Mouse (Mus musculus): ENCODE measurements at regions not wholly inside any gene's neighbourhood (a gene's known extent, or its start where the extent isn't known, plus 50 kb on each side); places are given as distances from the start of the nearest gene placed in this dataset.

GRCm38 (mm10) chr19:36236576-36237345, 111.3 kb upstream of the Pcgf5 start:
- no peaks in the 10 kb centered on the region for H3K36me3 ChIP-seq
- H3K4me2 ChIP-seq = no peak overlapping the region
- ATAC-seq (ENCODE audit: low FRiP score) = no peak
- H3K4me1 ChIP-seq = no peaks in the 10 kb centered on the region
- H3K4me3 ChIP-seq (replicated peaks) = no peak overlapping the region
- no peak overlapping the region for H3K9ac ChIP-seq (replicated peaks)
- H3K27ac ChIP-seq (replicated peaks) = no peak overlapping the region
- no peaks in the 10 kb centered on the region for H3K27me3 ChIP-seq (replicated peaks)
- no peaks in the 10 kb centered on the region for H3K9me3 ChIP-seq (replicated peaks)
- 84% methylated on average over 7 of the region's 7 CpGs for whole genome bisulfite sequencing

- Histone ChIP-seq H3K27me3 (replicated peaks) (no peaks in the 10 kb centered on the region), H3K4me2 (no peak overlapping the region), H3K9ac (replicated peaks) (no peak overlapping the region), H3K4me1 (no peaks in the 10 kb centered on the region), H3K36me3 (no peaks in the 10 kb centered on the region), H3K27ac (replicated peaks) (no peak overlapping the region), H3K9me3 (replicated peaks) (no peaks in the 10 kb centered on the region), H3K4me3 (replicated peaks) (no peak overlapping the region)
- WGBS = 73% methylated on average over 3 of the region's 3 CpGs
- no peak for ATAC-seq (ENCODE audit: low FRiP score)
Observed at GRCm38 (mm10) chr19:36237751-36238150, 110.4 kb upstream of the Pcgf5 start.

GRCm38 (mm10) chr19:36238536-36238935, 109.6 kb upstream of the Pcgf5 start:
- H3K27ac ChIP-seq (replicated peaks) = no peak overlapping the region
- no peaks in the 10 kb centered on the region for H3K36me3 ChIP-seq
- WGBS = 90% methylated on average over 3 of the region's 3 CpGs
- no peaks in the 10 kb centered on the region for H3K27me3 ChIP-seq (replicated peaks)
- ATAC-seq (ENCODE audit: low FRiP score) = no peak
- no peak overlapping the region for H3K4me3 ChIP-seq (replicated peaks)
- no peaks in the 10 kb centered on the region for H3K9me3 ChIP-seq (replicated peaks)
- no peak overlapping the region for H3K4me2 ChIP-seq
- no peaks in the 10 kb centered on the region for H3K4me1 ChIP-seq
- H3K9ac ChIP-seq (replicated peaks) = no peak overlapping the region

GRCm38 (mm10) chr19:36242396-36242795, 105.7 kb upstream of the Pcgf5 start:
- WGBS = 88% methylated on average over 3 of the region's 3 CpGs

GRCm38 (mm10) chr19:36242946-36243345, 105.2 kb upstream of the Pcgf5 start:
- no peaks in the 10 kb centered on the region for H3K9me3 ChIP-seq (replicated peaks)
- 79% methylated on average over 5 of the region's 5 CpGs for WGBS
- no peak overlapping the region for H3K4me2 ChIP-seq
- no peak overlapping the region for H3K27ac ChIP-seq (replicated peaks)
- no peak for ATAC-seq (ENCODE audit: low FRiP score)
- no peaks in the 10 kb centered on the region for H3K27me3 ChIP-seq (replicated peaks)
- no peaks in the 10 kb centered on the region for H3K36me3 ChIP-seq
- no peak overlapping the region for H3K4me3 ChIP-seq (replicated peaks)
- no peak overlapping the region for H3K9ac ChIP-seq (replicated peaks)
- no peaks in the 10 kb centered on the region for H3K4me1 ChIP-seq

More at GRCm38 (mm10) chr19:36242396-36242795, 105.7 kb upstream of the Pcgf5 start:
- H3K4me2 ChIP-seq = no peak overlapping the region
- no peaks in the 10 kb centered on the region for H3K9me3 ChIP-seq (replicated peaks)
- no peaks in the 10 kb centered on the region for H3K27me3 ChIP-seq (replicated peaks)
- no peak for ATAC-seq (ENCODE audit: low FRiP score)
- H3K4me1 ChIP-seq = no peaks in the 10 kb centered on the region
- H3K27ac ChIP-seq (replicated peaks) = no peak overlapping the region
- no peaks in the 10 kb centered on the region for H3K36me3 ChIP-seq
- H3K9ac ChIP-seq (replicated peaks) = no peak overlapping the region
- no peak overlapping the region for H3K4me3 ChIP-seq (replicated peaks)

GRCm38 (mm10) chr19:36252522-36252921, 95.6 kb upstream of the Pcgf5 start:
- Histone ChIP-seq H3K27ac (replicated peaks) (no peak overlapping the region), H3K9ac (replicated peaks) (no peak overlapping the region), H3K4me3 (replicated peaks) (no peak overlapping the region), H3K36me3 (no peaks in the 10 kb centered on the region), H3K4me2 (no peak overlapping the region), H3K9me3 (replicated peaks) (no peaks in the 10 kb centered on the region), H3K4me1 (peaks cover 3% of the 10 kb centered on the region), H3K27me3 (replicated peaks) (no peaks in the 10 kb centered on the region)
- ATAC-seq (ENCODE audit: low FRiP score) = no peak
- whole genome bisulfite sequencing = 90% methylated on average over 3 of the region's 3 CpGs

GRCm38 (mm10) chr19:36257748-36258538, 90.2 kb upstream of the Pcgf5 start:
- no peaks in the 10 kb centered on the region for H3K36me3 ChIP-seq
- no peaks in the 10 kb centered on the region for H3K9me3 ChIP-seq (replicated peaks)
- no peak overlapping the region for H3K9ac ChIP-seq (replicated peaks)
- no peak; the same call in 1 of the 2 replicates for ATAC-seq (ENCODE audit: low FRiP score)
- no peak overlapping the region for H3K27ac ChIP-seq (replicated peaks)
- H3K4me2 ChIP-seq = peak overlapping the region; percentile 11; the same call in 1 of the 2 replicates
- H3K4me1 ChIP-seq = peaks cover 13% of the 10 kb centered on the region
- no peaks in the 10 kb centered on the region for H3K27me3 ChIP-seq (replicated peaks)
- no peak overlapping the region for H3K4me3 ChIP-seq (replicated peaks)
- 34% methylated on average over 10 of the region's 10 CpGs for WGBS

- ATAC-seq (ENCODE audit: low FRiP score) = no peak
- whole genome bisulfite sequencing = 94% methylated on average over 5 of the region's 5 CpGs
- H3K4me1 ChIP-seq = peaks cover 13% of the 10 kb centered on the region
- H3K9ac ChIP-seq (replicated peaks) = no peak overlapping the region
- H3K4me3 ChIP-seq (replicated peaks) = no peak overlapping the region
- no peak overlapping the region for H3K4me2 ChIP-seq
- H3K9me3 ChIP-seq (replicated peaks) = no peaks in the 10 kb centered on the region
- H3K27me3 ChIP-seq (replicated peaks) = no peaks in the 10 kb centered on the region
- no peaks in the 10 kb centered on the region for H3K36me3 ChIP-seq
- H3K27ac ChIP-seq (replicated peaks) = no peak overlapping the region
Observed at GRCm38 (mm10) chr19:36261819-36262218, 86.3 kb upstream of the Pcgf5 start.

- 88% methylated on average over 4 of the region's 4 CpGs for WGBS
- ATAC-seq (ENCODE audit: low FRiP score) = no peak
- Histone ChIP-seq H3K4me2 (no peak overlapping the region), H3K36me3 (no peaks in the 10 kb centered on the region), H3K27ac (replicated peaks) (no peak overlapping the region), H3K4me1 (no peaks in the 10 kb centered on the region), H3K4me3 (replicated peaks) (no peak overlapping the region), H3K27me3 (replicated peaks) (no peaks in the 10 kb centered on the region), H3K9ac (replicated peaks) (no peak overlapping the region), H3K9me3 (replicated peaks) (no peaks in the 10 kb centered on the region)
Observed at GRCm38 (mm10) chr19:36263923-36264322, 84.2 kb upstream of the Pcgf5 start.

- Histone ChIP-seq H3K27ac (replicated peaks) (no peak overlapping the region), H3K27me3 (replicated peaks) (no peaks in the 10 kb centered on the region), H3K36me3 (no peaks in the 10 kb centered on the region), H3K9me3 (replicated peaks) (no peaks in the 10 kb centered on the region), H3K9ac (replicated peaks) (no peak overlapping the region), H3K4me2 (no peak overlapping the region), H3K4me1 (no peaks in the 10 kb centered on the region), H3K4me3 (replicated peaks) (no peak overlapping the region)
- ATAC-seq (ENCODE audit: low FRiP score) = no peak
- 85% methylated on average over 2 of the region's 2 CpGs for WGBS
Observed at GRCm38 (mm10) chr19:36264397-36264796, 83.7 kb upstream of the Pcgf5 start.

- Histone ChIP-seq H3K27ac (replicated peaks) (no peak overlapping the region), H3K36me3 (no peaks in the 10 kb centered on the region), H3K27me3 (replicated peaks) (no peaks in the 10 kb centered on the region), H3K9ac (replicated peaks) (no peak overlapping the region), H3K9me3 (replicated peaks) (no peaks in the 10 kb centered on the region), H3K4me1 (no peaks in the 10 kb centered on the region), H3K4me3 (replicated peaks) (no peak overlapping the region), H3K4me2 (no peak overlapping the region)
- ATAC-seq (ENCODE audit: low FRiP score) = no peak
- WGBS = 84% methylated on average over 1 of the region's 1 CpGs
Observed at GRCm38 (mm10) chr19:36265276-36265675, 82.8 kb upstream of the Pcgf5 start.

GRCm38 (mm10) chr19:36266346-36266745, 81.8 kb upstream of the Pcgf5 start:
- no peak overlapping the region for H3K9ac ChIP-seq (replicated peaks)
- ATAC-seq (ENCODE audit: low FRiP score) = no peak
- H3K4me2 ChIP-seq = no peak overlapping the region
- H3K27me3 ChIP-seq (replicated peaks) = no peaks in the 10 kb centered on the region
- WGBS = 31% methylated on average over 8 of the region's 8 CpGs
- no peak overlapping the region for H3K4me3 ChIP-seq (replicated peaks)
- H3K4me1 ChIP-seq = no peaks in the 10 kb centered on the region
- H3K9me3 ChIP-seq (replicated peaks) = no peaks in the 10 kb centered on the region
- H3K27ac ChIP-seq (replicated peaks) = no peak overlapping the region
- H3K36me3 ChIP-seq = no peaks in the 10 kb centered on the region

All from neural tube, embryonic 15.5 days (tissue).